Mouse (Mus musculus): ENCODE data around the gene Slc2a13. TPM values are rescaled to one million over a fixed set of nuclear protein-coding genes. Genes with fewer than 3 reads are reported as not detected.

Gene Slc2a13
- polyA plus RNA-seq, 1 experiment = 4.2 TPM

DNA sequence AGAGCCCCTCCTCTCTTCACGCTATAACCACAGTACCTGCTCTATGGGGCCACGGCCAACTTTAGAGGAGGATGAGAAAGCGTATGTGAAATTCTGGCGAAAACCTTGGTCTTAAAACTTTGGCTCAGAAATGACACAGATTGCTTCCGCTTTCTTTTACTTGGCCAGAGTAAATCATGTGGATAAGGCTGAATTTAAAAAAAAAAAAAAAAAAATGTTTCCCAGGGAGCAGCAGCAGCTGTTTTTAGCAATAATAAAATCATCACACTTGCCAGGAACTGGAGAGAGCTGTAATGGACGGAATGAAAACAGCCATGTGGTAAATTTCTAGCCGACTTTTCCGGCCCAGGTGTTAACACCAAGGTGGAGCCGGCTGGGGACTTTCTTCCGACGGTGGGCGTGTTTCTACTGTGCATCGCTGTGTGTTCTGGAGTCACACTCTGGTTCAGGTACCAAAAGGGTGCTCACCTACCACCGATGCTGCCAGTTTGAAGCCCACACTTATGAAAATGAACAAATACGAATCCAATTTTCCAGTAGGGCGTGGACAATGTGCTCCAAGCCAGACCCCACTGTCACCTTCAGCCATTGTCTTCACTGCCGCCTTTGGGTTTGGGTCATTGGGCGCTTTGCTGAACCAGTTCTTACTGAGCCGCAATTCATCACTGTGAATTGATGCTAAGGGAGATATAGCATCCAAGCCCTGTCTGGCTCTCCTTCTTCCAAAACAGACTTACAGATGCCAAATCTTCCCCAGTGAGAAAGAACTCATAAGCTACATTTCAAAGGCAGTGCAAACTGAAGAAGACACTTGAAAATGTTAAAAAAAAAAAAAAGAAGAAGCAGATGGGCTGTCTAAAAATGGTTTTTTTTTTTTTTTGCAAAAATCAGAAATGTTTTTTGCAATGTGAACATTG lies 258.4 kb downstream of the Slc2a13 start:
- Histone ChIP-seq H3K27ac (ENCODE audit: insufficient read depth, low read length) (no peak overlapping the region), H3K4me1 (ENCODE audit: control insufficient read depth, insufficient read depth, low read length) (no peaks in the 10 kb centered on the region), H3K4me3 (ENCODE audit: insufficient read depth, low read length) (no peak overlapping the region)
- TF ChIP-seq CTCF (IDR thresholded peaks at IDR 0.05; ENCODE audit: borderline replicate concordance, insufficient read depth, low read length) (no peak), POLR2A (IDR thresholded peaks at IDR 0.05; ENCODE audit: low read depth, low read length) (no peak)

- H3K27ac ChIP-seq (ENCODE audit: insufficient read depth, low read length) = no peak overlapping the region
- no peaks in the 10 kb centered on the region for H3K4me1 ChIP-seq (ENCODE audit: control insufficient read depth, insufficient read depth, low read length)
- H3K4me3 ChIP-seq (ENCODE audit: insufficient read depth, low read length) = no peak overlapping the region
- TF ChIP-seq CTCF (IDR thresholded peaks at IDR 0.05; ENCODE audit: borderline replicate concordance, insufficient read depth, low read length) = no peak
- TF ChIP-seq POLR2A (IDR thresholded peaks at IDR 0.05; ENCODE audit: low read depth, low read length) = no peak
These were observed 268.7 kb downstream of the Slc2a13 start for GRCm38 (mm10) chr15:91304296-91304852.

DNA sequence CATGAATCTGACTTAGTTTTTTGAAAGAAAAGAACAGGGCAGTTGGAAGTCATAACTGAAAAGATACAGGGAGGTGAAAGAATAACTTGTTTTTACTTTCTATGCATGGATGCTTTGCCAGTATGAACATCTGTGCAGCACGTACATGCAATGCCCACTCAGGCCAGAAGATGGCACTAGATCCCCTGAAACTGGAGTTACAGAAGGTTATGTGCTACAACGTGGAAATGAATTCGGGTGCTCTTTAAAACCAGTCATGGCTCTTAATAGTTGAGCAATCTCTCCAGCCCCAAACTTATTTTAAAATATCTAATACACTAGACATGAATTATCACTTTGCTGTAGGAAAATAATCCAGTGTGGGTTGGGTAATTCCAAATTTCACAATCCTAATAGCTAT lies 271.7 kb downstream of the Slc2a13 start:
- H3K27ac ChIP-seq (ENCODE audit: insufficient read depth, low read length) = no peak overlapping the region
- TF ChIP-seq POLR2A (IDR thresholded peaks at IDR 0.05; ENCODE audit: low read depth, low read length) = no peak
- peak; percentile 78; the same call in 1 of the 2 replicates for TF ChIP-seq CTCF (IDR thresholded peaks at IDR 0.05; ENCODE audit: borderline replicate concordance, insufficient read depth, low read length)
- H3K4me3 ChIP-seq (ENCODE audit: insufficient read depth, low read length) = no peak overlapping the region
- no peaks in the 10 kb centered on the region for H3K4me1 ChIP-seq (ENCODE audit: control insufficient read depth, insufficient read depth, low read length)

GRCm38 (mm10) chr15:91299319-91299835 lies 273.7 kb downstream of the Slc2a13 start:
- no peak overlapping the region for H3K4me3 ChIP-seq (ENCODE audit: insufficient read depth, low read length)
- H3K4me1 ChIP-seq (ENCODE audit: control insufficient read depth, insufficient read depth, low read length) = no peaks in the 10 kb centered on the region
- no peak overlapping the region for H3K27ac ChIP-seq (ENCODE audit: insufficient read depth, low read length)
- TF ChIP-seq POLR2A (IDR thresholded peaks at IDR 0.05; ENCODE audit: low read depth, low read length) (no peak), CTCF (IDR thresholded peaks at IDR 0.05; ENCODE audit: borderline replicate concordance, insufficient read depth, low read length) (no peak)

- Histone ChIP-seq H3K27ac (ENCODE audit: insufficient read depth, low read length) (no peak overlapping the region), H3K4me3 (ENCODE audit: insufficient read depth, low read length) (no peak overlapping the region), H3K4me1 (ENCODE audit: control insufficient read depth, insufficient read depth, low read length) (no peaks in the 10 kb centered on the region)
- TF ChIP-seq POLR2A (IDR thresholded peaks at IDR 0.05; ENCODE audit: low read depth, low read length) (no peak), CTCF (IDR thresholded peaks at IDR 0.05; ENCODE audit: borderline replicate concordance, insufficient read depth, low read length) (no peak)
These were observed 289.6 kb downstream of the Slc2a13 start for GRCm38 (mm10) chr15:91283418-91283817.

GRCm38 (mm10) chr15:91282822-91283221 lies 290.2 kb downstream of the Slc2a13 start:
- no peaks in the 10 kb centered on the region for H3K4me1 ChIP-seq (ENCODE audit: control insufficient read depth, insufficient read depth, low read length)
- H3K27ac ChIP-seq (ENCODE audit: insufficient read depth, low read length) = no peak overlapping the region
- TF ChIP-seq POLR2A (IDR thresholded peaks at IDR 0.05; ENCODE audit: low read depth, low read length) (no peak), CTCF (IDR thresholded peaks at IDR 0.05; ENCODE audit: borderline replicate concordance, insufficient read depth, low read length) (no peak)
- H3K4me3 ChIP-seq (ENCODE audit: insufficient read depth, low read length) = no peak overlapping the region

DNA sequence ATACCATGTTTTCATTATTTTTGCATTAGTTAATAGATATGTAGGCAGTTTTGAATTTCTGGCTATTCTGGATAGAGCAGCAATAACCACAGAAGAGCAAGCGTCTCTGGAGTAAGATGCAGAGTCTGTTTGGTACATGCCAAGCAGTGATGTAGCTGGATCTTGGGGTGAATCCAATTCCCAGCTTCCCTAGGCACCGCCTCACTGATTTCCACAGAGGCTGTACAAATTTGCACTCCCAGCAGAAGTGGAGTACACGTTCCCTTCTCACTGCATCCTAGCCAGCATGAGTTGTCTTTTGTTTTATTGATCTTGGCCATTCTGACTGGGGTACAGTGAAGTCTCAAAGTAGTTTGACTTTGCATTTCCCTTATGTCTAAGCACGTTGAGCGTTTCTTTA lies 291.5 kb downstream of the Slc2a13 start:
- no peak overlapping the region for H3K27ac ChIP-seq (ENCODE audit: insufficient read depth, low read length)
- H3K4me3 ChIP-seq (ENCODE audit: insufficient read depth, low read length) = no peak overlapping the region
- TF ChIP-seq POLR2A (IDR thresholded peaks at IDR 0.05; ENCODE audit: low read depth, low read length) = no peak
- TF ChIP-seq CTCF (IDR thresholded peaks at IDR 0.05; ENCODE audit: borderline replicate concordance, insufficient read depth, low read length) = no peak
- H3K4me1 ChIP-seq (ENCODE audit: control insufficient read depth, insufficient read depth, low read length) = no peaks in the 10 kb centered on the region

DNA sequence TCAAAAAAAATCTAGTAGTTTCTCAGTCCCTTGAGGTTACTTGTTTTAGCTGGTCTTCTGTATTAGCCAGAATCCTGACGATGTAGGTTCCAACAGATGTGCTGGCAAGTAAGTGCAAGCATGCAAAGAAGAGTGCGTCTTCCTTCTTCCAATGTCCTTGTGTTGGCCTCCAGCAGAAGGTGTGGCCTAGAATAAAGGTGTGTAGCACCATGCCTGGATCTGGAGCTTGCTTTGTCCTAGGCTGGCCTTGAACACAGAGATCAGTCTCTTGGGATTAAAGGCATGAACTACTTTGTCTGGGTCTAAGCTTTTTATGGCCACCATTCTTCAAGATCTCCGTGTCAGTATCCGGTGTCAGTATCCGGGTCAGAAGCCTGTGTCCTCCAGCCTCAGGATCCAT lies 293.5 kb downstream of the Slc2a13 start:
- TF ChIP-seq POLR2A (IDR thresholded peaks at IDR 0.05; ENCODE audit: low read depth, low read length) (no peak), CTCF (IDR thresholded peaks at IDR 0.05; ENCODE audit: borderline replicate concordance, insufficient read depth, low read length) (no peak)
- H3K4me1 ChIP-seq (ENCODE audit: control insufficient read depth, insufficient read depth, low read length) = no peaks in the 10 kb centered on the region
- no peak overlapping the region for H3K4me3 ChIP-seq (ENCODE audit: insufficient read depth, low read length)
- no peak overlapping the region for H3K27ac ChIP-seq (ENCODE audit: insufficient read depth, low read length)

DNA sequence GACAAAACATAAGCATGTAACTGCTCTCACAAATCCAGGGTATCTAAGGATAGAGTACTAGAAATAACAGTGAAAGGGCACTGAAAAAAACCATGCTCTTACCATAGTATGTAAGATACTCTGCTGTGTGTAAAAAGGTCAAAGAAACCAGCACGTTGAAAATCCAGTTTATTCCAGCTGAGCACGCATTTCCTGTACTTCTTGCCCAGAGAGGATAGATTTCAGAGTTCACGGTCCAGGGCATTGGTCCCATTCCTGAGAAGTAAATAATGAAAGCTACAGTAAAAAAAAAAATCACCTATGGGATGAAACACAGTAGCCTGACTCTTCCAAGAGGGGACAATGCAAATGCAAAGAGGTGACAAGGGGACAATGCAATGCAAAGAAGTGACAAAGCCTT lies 297.1 kb downstream of the Slc2a13 start:
- H3K27ac ChIP-seq (ENCODE audit: insufficient read depth, low read length) = no peak overlapping the region
- H3K4me1 ChIP-seq (ENCODE audit: control insufficient read depth, insufficient read depth, low read length) = no peaks in the 10 kb centered on the region
- H3K4me3 ChIP-seq (ENCODE audit: insufficient read depth, low read length) = no peak overlapping the region
- TF ChIP-seq CTCF (IDR thresholded peaks at IDR 0.05; ENCODE audit: borderline replicate concordance, insufficient read depth, low read length) (no peak), POLR2A (IDR thresholded peaks at IDR 0.05; ENCODE audit: low read depth, low read length) (no peak)

DNA sequence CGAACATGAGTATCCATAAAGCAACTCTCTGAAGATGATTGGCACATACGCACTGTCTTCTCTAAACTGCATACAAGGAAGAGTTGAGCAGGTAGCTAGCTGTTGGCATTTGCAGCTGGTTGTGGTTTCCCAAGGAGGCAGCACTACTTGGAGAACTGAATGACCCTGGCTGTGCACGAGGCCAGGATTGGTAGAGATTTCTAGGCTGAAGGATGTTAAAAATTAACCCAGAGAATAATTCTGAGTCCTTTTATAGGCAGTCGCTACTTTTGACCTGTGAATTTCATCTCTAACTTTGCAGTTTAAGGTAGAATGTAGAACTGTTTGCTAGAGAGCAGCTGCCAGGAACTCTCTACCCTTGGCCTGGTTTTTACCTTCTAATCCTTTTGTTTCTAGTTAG lies 304.5 kb downstream of the Slc2a13 start:
- Histone ChIP-seq H3K4me1 (ENCODE audit: control insufficient read depth, insufficient read depth, low read length) (no peaks in the 10 kb centered on the region), H3K4me3 (ENCODE audit: insufficient read depth, low read length) (no peak overlapping the region), H3K27ac (ENCODE audit: insufficient read depth, low read length) (no peak overlapping the region)
- no peak for TF ChIP-seq CTCF (IDR thresholded peaks at IDR 0.05; ENCODE audit: borderline replicate concordance, insufficient read depth, low read length)
- no peak for TF ChIP-seq POLR2A (IDR thresholded peaks at IDR 0.05; ENCODE audit: low read depth, low read length)

Measured in embryonic fibroblast, embryonic 13.5 days (primary cell).